Mouse (Mus musculus): ENCODE data around the gene Gbp6. TPM values are rescaled to one million over a fixed set of nuclear protein-coding genes. Genes with fewer than 3 reads are reported as not detected.

Gene Gbp6
- total RNA-seq, 2 experiments from 2014 or later, result 0.88 to 2.1 TPM

Other genes with a start within 250 kb of the Gbp6 start
- gene Gbp9, start 154.2 kb downstream of the Gbp6 start, total RNA-seq (2021), result 1 to 10 TPM; 2.8 to 3.3 TPM
- gene Gbp8, start 154.2 kb downstream of the Gbp6 start, total RNA-seq (2021), result under 1 TPM in 1 of 2 experiments, not detected in 1; 0.13 TPM
- gene Gbp4, start 154.1 kb downstream of the Gbp6 start, total RNA-seq (2021), result 1 to 10 TPM; 2.3 to 3.4 TPM
- gene Gbp10, start 54.2 kb downstream of the Gbp6 start, total RNA-seq (2021), result 1 to 10 TPM in 1 of 2 experiments, under 1 TPM in 1; 0.27 to 1.3 TPM
- gene Gm43302, start within 50 bp of the Gbp6 start, total RNA-seq (2021), result under 1 TPM in 1 of 2 experiments, not detected in 1; 0.18 TPM
- 1 to 10 TPM; 1.5 to 2.6 TPM for gene Lrrc8b, start 122.1 kb upstream of the Gbp6 start, total RNA-seq (2021)
- gene Lrrc8c, start 225.7 kb upstream of the Gbp6 start, total RNA-seq (2021), result 1 to 10 TPM; 7.9 to 8.4 TPM